Mouse (Mus musculus) embryonic fibroblast, embryonic 13.5 days (primary cell): ENCODE data around the gene 3110009E18Rik. TPM values are rescaled to one million over a fixed set of nuclear protein-coding genes. Genes with fewer than 3 reads are reported as not detected.

Experiments used
- H3K27ac ChIP-seq: 2 replicates; pipeline ENCODE4 v1.5.1; 2012; ENCODE audit warnings: low read length, control low read depth, inconsistent platforms; ENCODE audit not compliant: insufficient read depth
- H3K4me1 ChIP-seq: 2 replicates; pipeline ENCODE4 v1.6.1; 2011; ENCODE audit warnings: low read length; ENCODE audit not compliant: control insufficient read depth, insufficient read depth
- H3K4me3 ChIP-seq: 2 replicates; pipeline ENCODE4 v1.5.1; 2011; ENCODE audit warnings: mild to moderate bottlenecking, control low read depth, low read length; ENCODE audit not compliant: insufficient read depth
- CTCF ChIP-seq: IDR thresholded peaks from 2 replicates; pipeline ENCODE4 v1.5.1; 2011; ENCODE audit warnings: mild to moderate bottlenecking, control low read depth, low read length, moderate library complexity, borderline replicate concordance; ENCODE audit not compliant: insufficient read depth
- POLR2A ChIP-seq: IDR thresholded peaks from 2 replicates; pipeline ENCODE4 v1.6.1; 2011; ENCODE audit warnings: low read depth, mild to moderate bottlenecking, control low read depth, low read length, moderate library complexity
- polyA plus RNA-seq: library from polyadenylated mRNA; stranded (reverse); fragments of >200 nt; gene quantifications from 2 replicates; pipeline ENCODE4 v1.2.4, GENCODE M21; 2011; ENCODE audit warnings: low read depth; ENCODE audit not compliant: missing spikeins, insufficient read length

The 3110009E18Rik gene
- polyA plus RNA-seq, 1 experiment: 7.2 TPM

DNA sequence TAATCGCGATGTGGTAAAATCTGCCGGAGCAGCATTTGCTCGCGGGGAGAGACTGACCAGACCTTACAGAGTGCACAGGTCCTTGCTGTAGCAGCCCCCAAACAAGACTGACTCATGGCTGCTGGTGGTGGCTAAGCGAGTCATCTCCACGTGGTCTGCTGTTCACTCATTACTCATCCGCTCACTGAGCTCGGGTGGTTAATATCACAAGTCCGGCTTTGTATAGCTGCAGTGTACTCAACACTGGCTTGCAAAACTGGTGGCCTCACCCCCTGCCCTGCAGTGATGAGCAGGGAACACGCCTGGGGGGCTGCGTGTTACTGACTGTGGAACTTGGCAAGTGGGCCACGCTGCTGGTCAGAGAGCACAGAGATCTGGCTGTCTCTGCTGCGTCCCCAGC is 115.4 kb downstream of the 3110009E18Rik start:
- Histone ChIP-seq H3K4me1 (peaks cover 6% of the 10 kb centered on the region; the same call in 1 of the 2 replicates), H3K27ac (peak overlapping the region; percentile 28), H3K4me3 (no peak overlapping the region)
- TF ChIP-seq POLR2A (no peak), CTCF (no peak)

DNA sequence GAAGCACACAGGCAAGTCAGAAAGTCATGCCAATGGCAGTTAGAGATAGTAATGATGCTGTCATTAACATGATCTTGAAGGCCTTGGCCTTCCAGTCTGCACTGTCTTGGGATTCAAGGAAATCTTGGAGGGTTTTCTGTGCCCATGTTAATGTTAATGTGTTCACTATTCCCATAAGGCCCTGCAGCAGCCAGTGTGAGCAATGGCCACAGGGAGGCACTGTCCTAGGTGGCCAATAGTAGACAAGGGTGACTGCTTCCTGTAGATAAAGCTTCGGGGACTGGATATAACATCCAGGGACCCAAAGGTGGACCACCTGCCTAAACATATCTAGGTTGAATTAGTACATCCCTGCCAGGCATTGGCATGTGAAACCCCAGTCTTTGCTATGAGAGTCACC is 116.1 kb downstream of the 3110009E18Rik start:
- TF ChIP-seq POLR2A (no peak), CTCF (no peak)
- Histone ChIP-seq H3K27ac (peak overlapping the region; percentile 28), H3K4me1 (peaks cover 6% of the 10 kb centered on the region; the same call in 1 of the 2 replicates), H3K4me3 (no peak overlapping the region)

Other genes starting within 250 kb of the 3110009E18Rik start
- 3.5 and 3.6 TPM in 2 replicates for gene Tmem177, start 208.0 kb upstream of the 3110009E18Rik start, polyA plus RNA-seq
- not detected in 2 replicates for gene Cfap221, start 124.0 kb upstream of the 3110009E18Rik start, polyA plus RNA-seq
- gene Sctr, start 114.3 kb upstream of the 3110009E18Rik start, polyA plus RNA-seq: not detected in 2 replicates
- gene Tmem37, start 47.1 kb upstream of the 3110009E18Rik start, polyA plus RNA-seq: 18.7 and 25.9 TPM in 2 replicates
- gene Dbi, start 109 bp upstream of the 3110009E18Rik start, polyA plus RNA-seq: 267 and 293 TPM in 2 replicates
- 8.9 and 23.2 TPM in 2 replicates for gene Steap3, start 151.5 kb downstream of the 3110009E18Rik start, polyA plus RNA-seq
- not detected in 2 replicates for gene C1ql2, start 219.4 kb downstream of the 3110009E18Rik start, polyA plus RNA-seq